Mouse (Mus musculus): ENCODE data around the gene Xiap.

The Xiap gene

DNA sequence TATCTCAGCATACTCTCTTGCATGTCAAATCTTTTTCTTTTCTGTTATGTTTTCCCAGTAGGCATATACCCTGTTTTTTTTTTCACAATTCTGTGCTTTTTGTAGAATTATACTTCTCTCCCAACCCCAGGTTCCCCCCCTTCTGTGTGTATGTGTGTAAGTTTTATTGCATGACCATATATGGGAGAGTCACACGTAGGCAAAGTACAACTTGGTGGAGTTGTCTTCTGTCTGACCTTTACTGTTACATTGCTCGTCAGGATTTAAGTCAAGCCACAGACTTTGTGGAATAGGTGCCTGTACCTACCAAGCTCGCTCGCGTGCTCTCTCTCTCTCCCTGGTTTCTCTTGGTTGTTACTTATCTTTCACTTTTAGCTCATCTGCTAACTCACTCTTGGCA, 28.7 kb downstream of the Xiap start:
- DNase-seq (ENCODE audit: low spot score), result no peak

- DNase-seq (ENCODE audit: low spot score), result no peak
These were observed 47.7 kb downstream of the Xiap start for GRCm38 (mm10) chrX:42107137-42107536.

- no peak for DNase-seq (ENCODE audit: low spot score)
These were observed 51.1 kb downstream of the Xiap start for GRCm38 (mm10) chrX:42110585-42110984.

DNA sequence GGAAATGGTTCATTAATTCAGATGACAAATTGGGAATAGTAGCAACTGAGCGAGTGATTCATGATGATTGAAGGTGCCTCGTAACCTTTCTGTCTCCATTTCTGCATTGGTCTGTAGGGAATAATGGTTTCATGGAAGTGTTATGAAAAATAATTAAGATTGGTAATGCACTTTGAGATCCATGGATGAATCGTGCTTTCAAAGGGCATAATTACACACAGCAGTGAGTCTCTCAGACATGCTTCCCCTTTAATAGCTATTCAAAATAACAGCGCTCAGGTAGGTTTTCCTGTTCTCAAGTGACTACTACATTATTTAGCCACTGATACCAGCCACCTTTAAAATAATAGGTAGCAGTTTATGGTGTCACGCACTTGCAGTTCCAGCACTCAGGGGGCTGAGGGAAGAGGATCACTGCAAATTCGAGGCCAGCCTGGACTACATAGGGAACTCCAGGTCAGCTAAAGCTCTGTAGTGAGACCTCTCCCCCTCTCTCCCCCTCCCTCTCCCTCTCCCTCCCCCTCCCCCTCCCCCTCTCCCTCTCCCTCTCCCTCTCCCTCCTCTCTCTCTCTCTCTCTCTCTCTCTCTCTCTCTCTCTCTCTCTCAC, 60.1 kb downstream of the Xiap start:
- no peak for DNase-seq (ENCODE audit: low spot score)

DNA sequence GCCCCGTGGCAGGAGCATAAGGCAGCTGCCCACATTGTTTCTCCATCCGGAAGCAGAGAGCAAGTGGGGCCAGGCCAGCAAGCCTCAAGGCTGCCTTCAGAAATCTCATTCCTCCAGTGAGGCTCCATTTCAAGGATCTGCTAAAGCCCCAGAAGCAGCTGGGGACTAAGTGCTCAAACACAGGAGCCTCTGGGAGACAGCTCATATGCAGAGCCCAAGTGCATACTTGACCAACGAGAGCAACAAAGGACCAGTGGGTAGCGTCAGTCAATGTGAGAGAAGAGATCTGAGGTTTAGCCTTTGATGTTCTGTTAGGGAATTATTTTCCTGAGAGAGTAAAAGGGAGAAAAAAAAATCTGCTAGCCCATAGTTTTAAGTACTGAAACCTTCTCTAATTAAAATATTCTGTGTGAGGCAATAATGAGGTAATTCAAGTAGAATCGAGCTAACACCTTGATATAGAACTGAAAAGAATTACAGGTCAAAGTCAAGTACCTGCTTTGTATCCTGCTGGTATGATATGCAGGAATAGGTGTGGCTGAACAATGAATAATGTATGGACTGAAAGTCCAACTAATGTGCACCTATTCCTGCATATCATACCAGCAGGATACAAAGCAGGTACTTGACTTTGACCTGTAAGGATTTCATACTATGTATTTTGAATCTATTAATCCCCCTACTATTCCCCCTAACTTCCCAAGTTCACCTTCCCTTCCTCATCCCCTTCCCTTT, 65.7 kb downstream of the Xiap start:
- no peak for DNase-seq (ENCODE audit: low spot score)

GRCm38 (mm10) chrX:42139882-42140281, 80.4 kb downstream of the Xiap start:
- no peak for DNase-seq (ENCODE audit: low spot score)

GRCm38 (mm10) chrX:42142620-42143019, 83.1 kb downstream of the Xiap start:
- DNase-seq (ENCODE audit: low spot score), result no peak

DNA sequence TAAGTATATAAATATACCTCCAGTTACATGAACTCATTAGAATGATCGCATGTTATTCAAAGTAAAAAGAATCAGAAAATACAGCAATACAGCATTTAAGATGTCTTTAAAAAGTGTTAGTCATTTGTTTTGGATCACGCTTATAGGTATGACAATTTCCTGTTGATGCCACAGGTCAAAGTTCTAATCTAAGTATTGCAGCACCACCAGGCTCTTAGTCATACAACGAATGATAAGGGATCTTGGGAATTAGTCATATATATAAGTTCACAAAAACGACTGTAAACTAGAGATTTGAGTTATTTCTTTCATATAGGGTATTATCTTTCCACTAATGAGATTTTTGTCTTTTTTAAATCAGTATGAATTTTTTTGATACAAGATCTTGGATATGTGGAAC, 84.5 kb downstream of the Xiap start:
- DNase-seq (ENCODE audit: low spot score), result no peak

DNA sequence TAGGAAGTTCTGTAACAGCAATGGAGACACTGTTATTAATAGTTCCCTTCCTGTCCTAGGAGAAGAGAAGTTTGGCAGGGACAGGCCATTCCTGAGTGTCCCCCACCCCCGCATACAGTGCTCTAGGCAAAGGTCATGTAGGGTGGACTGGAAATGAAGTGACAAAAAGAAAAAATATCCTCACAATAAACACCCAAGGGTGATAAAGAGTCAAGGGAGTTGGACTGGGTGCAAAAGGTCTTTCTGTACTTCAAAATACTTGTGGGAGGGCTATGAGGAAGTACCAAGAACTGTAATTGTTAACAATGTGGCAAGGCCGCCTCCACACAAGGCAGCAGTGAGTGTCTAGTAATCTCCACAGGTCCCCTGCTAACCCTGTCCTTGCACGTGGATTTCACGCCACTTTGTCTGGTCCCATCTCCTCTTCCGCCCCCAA, 88.6 kb downstream of the Xiap start:
- peak; percentile 7 for DNase-seq (ENCODE audit: low spot score)

GRCm38 (mm10) chrX:42148788-42149556, 89.5 kb downstream of the Xiap start, which contains the start of gene Stag2:
Gene Stag2 (plus strand): TSS chrX:42149317.
- peak; percentile 84 for DNase-seq (ENCODE audit: low spot score)

DNA sequence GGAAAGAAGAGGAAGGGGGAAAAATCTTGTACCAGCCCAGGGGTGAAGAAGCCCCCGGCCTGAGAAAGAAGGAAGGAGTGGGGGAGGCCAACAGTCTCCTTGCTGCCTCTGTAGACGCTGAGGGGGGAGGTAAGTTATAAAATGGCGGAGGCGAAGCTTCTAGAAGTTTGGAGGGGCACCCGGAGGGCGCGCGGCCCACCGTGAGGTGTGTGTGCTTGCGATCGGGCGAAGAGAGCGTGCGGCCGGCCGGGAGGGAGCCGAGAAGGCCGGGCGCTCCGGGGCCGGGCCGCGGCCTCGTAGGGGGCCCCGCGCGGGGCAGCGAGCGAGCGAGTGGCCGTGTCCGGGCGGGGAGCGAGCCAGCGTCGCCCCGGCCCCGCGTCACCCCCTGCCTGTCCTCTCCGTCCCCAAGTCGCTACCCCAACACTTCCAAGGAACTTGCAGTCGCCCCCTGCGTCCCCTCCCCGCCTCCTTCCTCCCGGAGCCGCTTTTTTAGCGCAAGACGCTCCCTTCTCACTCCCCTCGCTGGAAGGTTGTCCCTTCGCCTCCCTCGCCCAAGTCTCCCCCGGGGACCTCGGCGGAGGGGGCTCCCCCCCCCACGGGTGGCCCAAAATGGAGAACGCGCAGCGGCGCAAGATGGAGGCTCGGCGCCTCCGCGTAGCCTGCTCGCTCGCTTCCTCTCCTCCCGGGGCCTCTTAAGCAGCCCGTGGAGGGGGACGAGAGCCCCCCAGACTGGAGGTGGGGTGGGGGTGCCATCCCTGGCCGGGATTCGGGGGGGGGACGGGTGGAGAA, 90.3 kb downstream of the Xiap start:
- peak; percentile 11 for DNase-seq (ENCODE audit: low spot score)

- peak; percentile 68 for DNase-seq (ENCODE audit: low spot score)
These were observed 91.0 kb downstream of the Xiap start for GRCm38 (mm10) chrX:42150346-42151023.

DNA sequence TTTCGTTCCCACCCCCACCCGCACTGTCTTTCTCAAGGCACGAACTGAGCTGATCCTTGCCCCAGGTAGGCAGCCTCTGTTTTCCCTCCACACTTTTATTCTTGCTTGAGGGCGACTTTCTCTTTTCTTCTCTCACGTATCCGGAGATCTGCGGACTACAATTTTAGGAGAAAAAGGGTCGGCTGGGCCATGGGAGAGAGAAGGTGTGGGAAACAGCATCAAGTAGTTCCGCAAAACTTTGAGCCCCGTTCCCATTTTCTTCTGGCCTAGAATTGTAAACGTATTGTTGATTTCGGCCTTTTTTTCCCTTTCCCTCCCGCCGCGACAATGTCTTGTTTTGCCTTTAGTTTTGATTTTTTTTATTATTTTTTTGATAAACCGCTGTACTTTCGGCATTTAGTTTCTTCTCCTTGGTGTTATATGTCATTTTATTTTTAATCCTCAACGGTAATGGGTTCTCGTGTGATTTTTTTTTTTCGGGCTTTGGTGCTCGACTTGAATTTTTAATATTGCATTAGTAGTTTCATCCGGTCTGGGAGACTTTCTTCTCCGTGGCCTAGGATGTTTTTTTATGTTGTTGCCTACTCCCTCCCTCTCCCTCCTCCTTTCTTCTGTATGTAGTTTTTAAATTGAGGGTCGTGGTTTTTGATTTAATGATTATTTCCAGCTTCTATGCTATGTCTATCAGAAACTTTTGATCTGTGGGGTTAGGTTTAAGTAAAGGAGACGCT, 91.7 kb downstream of the Xiap start:
- DNase-seq (ENCODE audit: low spot score), result no peak

DNA sequence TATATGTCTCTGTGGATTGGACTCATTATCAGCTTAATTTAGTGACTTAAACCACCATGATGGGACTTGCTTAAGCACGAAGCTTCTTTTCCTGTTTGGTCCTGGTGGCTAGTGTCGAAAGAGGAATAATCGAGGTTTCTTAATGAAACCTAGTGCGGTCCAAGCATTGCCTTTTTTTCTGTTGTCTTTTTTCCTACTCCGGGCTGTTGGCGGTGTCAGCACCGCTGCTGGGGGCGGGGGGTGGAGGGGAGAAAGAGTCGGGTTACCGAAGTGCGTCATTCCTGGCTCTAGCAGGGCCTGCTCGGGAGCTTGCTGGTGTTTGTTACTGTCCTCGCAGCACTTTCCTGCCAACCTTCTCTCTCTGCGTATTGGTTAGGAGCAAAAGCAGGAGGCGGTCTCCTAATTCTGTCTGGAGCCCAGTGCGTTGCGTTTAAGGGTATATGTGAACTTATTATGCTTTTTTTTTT, 92.5 kb downstream of the Xiap start:
- peak; percentile 84 for DNase-seq (ENCODE audit: low spot score)

DNA sequence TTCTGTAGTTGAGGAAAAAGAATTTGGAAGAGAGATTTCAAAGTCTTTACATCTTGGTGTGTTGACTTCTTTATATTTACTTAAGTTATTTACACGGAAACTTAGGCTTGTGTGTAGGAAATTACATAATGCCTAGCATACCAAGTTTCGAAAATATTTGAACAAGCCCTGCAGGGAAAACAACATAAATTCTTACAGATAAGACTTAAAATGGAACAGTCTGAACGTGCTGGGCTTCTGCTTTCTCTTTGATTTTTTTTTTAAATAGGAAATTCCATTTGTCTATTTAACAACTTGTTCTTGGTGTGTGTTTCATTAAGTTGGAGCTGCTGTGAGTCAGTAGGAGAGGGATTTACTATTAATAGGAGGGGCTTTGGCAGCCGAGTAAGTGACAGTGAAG, 93.6 kb downstream of the Xiap start:
- DNase-seq (ENCODE audit: low spot score), result no peak

Data from ovary, adult 18-20 months (tissue).